Mouse (Mus musculus) small intestine, adult 2 months (tissue): ENCODE results near the gene Syn2. TPM values are rescaled to one million over a fixed set of nuclear protein-coding genes. Genes with fewer than 3 reads are reported as not detected.
A peak's percentile ranks its signal among the peaks of the same experiment; 100 is the strongest.

Experiments
- H3K27ac ChIP-seq: fragments of 200-500 bp; 2 replicates; pipeline ENCODE4 v1.5.1; 2012; ENCODE audit warnings: low read depth, low read length, control low read depth, inconsistent platforms; ENCODE audit not compliant: insufficient read depth
- H3K27me3 ChIP-seq: fragments of 200-500 bp; 2 replicates; pipeline ENCODE4 v1.6.1; 2012; ENCODE audit warnings: mild to moderate bottlenecking, moderate library complexity, low read length, inconsistent platforms; ENCODE audit not compliant: control insufficient read depth, insufficient read depth
- H3K36me3 ChIP-seq: fragments of 200-500 bp; 2 replicates; pipeline ENCODE4 v1.6.1; 2012; ENCODE audit warnings: mild to moderate bottlenecking, low read length, control low read depth, inconsistent platforms; ENCODE audit not compliant: control insufficient read depth, insufficient read depth
- H3K4me1 ChIP-seq: fragments of 200-500 bp; 2 replicates; pipeline ENCODE4 v1.6.1; 2012; ENCODE audit warnings: low read length, inconsistent platforms, mixed read lengths; ENCODE audit not compliant: control insufficient read depth, insufficient read depth, insufficient read length
- H3K4me3 ChIP-seq: fragments of 200-500 bp; 2 replicates; pipeline ENCODE4 v1.5.1; 2012; ENCODE audit warnings: low read depth, mild to moderate bottlenecking, control low read depth, inconsistent platforms, low read length, moderate library complexity
- CTCF ChIP-seq: fragments of 200-500 bp; IDR thresholded peaks from 2 replicates; pipeline ENCODE4 v1.5.1; 2012; ENCODE audit warnings: low read depth, mild to moderate bottlenecking, control low read depth, inconsistent platforms, low read length, moderate library complexity, mixed read lengths; ENCODE audit not compliant: insufficient replicate concordance, insufficient read length; ENCODE audit errors: extremely low read depth
- POLR2A ChIP-seq: fragments of 200-500 bp; IDR thresholded peaks from 2 replicates; pipeline ENCODE4 v1.6.1; 2012; ENCODE audit warnings: low read depth, mild to moderate bottlenecking, control low read depth, inconsistent platforms, low read length, moderate library complexity
- WGBS: fragments of 180-500 bp; shearing (Covaris S2); methylation state at CpG from one replicate; pipeline ENCODE4 v1.1.7; 2018; 5-methylcytosine and 5-hydroxymethylcytosine counted together
- polyA plus RNA-seq: library from polyadenylated mRNA; depleted of rRNA; stranded (reverse); fragments of >200 nt; gene quantifications from 2 replicates; pipeline ENCODE4 v1.2.3, GENCODE M21; 2012; rRNA removed

Gene Syn2
- 3.1 and 4.1 TPM in 2 replicates for polyA plus RNA-seq

- Histone ChIP-seq H3K27ac (no peak within 1 kb of the TSS), H3K4me1 (peaks cover 8% of the 10 kb centered on the region; the same call in 1 of the 2 replicates), H3K36me3 (no peaks in the 10 kb centered on the region), H3K27me3 (peaks cover 11% of the 10 kb centered on the region), H3K4me3 (peak within 1 kb of the TSS; percentile 64)
- under 1% methylated on average over 75 of the region's 75 CpGs for WGBS
- TF ChIP-seq CTCF = no peak
- no peak for TF ChIP-seq POLR2A
Observed at GRCm38 (mm10) chr6:115134501-115135331, at the start of gene Syn2. Gene Syn2, plus strand, starts transcription at chr6:115134902.

- H3K4me1 ChIP-seq = no peaks in the 10 kb centered on the region
- H3K27ac ChIP-seq = no peak overlapping the region
- no peak overlapping the region for H3K4me3 ChIP-seq
- 60% methylated on average over 9 of the region's 9 CpGs for WGBS
- TF ChIP-seq POLR2A (no peak), CTCF (no peak)
- H3K36me3 ChIP-seq = no peaks in the 10 kb centered on the region
- H3K27me3 ChIP-seq = no peaks in the 10 kb centered on the region
Observed at GRCm38 (mm10) chr6:115085274-115085841, 49.3 kb upstream of the Syn2 start.

- Histone ChIP-seq H3K36me3 (no peaks in the 10 kb centered on the region), H3K27me3 (no peaks in the 10 kb centered on the region), H3K4me3 (no peak overlapping the region), H3K4me1 (no peaks in the 10 kb centered on the region), H3K27ac (peak overlapping the region; percentile 23; the same call in 1 of the 2 replicates)
- TF ChIP-seq CTCF (no peak), POLR2A (no peak)
- 27% methylated on average over 7 of the region's 7 CpGs for WGBS
Observed at GRCm38 (mm10) chr6:115088314-115089106, 46.2 kb upstream of the Syn2 start.

- no peak for TF ChIP-seq CTCF
- no peak for TF ChIP-seq POLR2A
- no peaks in the 10 kb centered on the region for H3K27me3 ChIP-seq
- H3K36me3 ChIP-seq = no peaks in the 10 kb centered on the region
- H3K27ac ChIP-seq = no peak overlapping the region
- H3K4me3 ChIP-seq = no peak overlapping the region
- no peaks in the 10 kb centered on the region for H3K4me1 ChIP-seq
- WGBS = 65% methylated on average over 1 of the region's 1 CpGs
Observed at GRCm38 (mm10) chr6:115091737-115092136, 43.0 kb upstream of the Syn2 start.

GRCm38 (mm10) chr6:115102542-115102941, 32.2 kb upstream of the Syn2 start:
- H3K27me3 ChIP-seq = no peaks in the 10 kb centered on the region
- H3K4me1 ChIP-seq = no peaks in the 10 kb centered on the region
- TF ChIP-seq POLR2A (no peak), CTCF (no peak)
- no peaks in the 10 kb centered on the region for H3K36me3 ChIP-seq
- 54% methylated on average over 4 of the region's 4 CpGs for WGBS
- H3K27ac ChIP-seq = no peak overlapping the region
- H3K4me3 ChIP-seq = no peak overlapping the region

GRCm38 (mm10) chr6:115111426-115111825, 23.3 kb upstream of the Syn2 start:
- TF ChIP-seq POLR2A (no peak), CTCF (no peak)
- no peaks in the 10 kb centered on the region for H3K4me1 ChIP-seq
- 63% methylated on average over 1 of the region's 1 CpGs for WGBS
- no peak overlapping the region for H3K4me3 ChIP-seq
- H3K27ac ChIP-seq = no peak overlapping the region
- H3K27me3 ChIP-seq = no peaks in the 10 kb centered on the region
- H3K36me3 ChIP-seq = no peaks in the 10 kb centered on the region
